Mouse (Mus musculus): ENCODE data around the gene Cpsf6. TPM values are rescaled to one million over a fixed set of nuclear protein-coding genes. Genes with fewer than 3 reads are reported as not detected.

Cpsf6 gene
- total RNA-seq, 1 experiment from 2014 or later: 126 TPM

GRCm38 (mm10) chr10:117380721-117381570 is 1.1 kb upstream of the Cpsf6 start:
- ATAC-seq (replicated peaks in 1 of 2; ENCODE audit: insufficient read depth in 1 of 2, low FRiP score in 2 of 2, low TSS enrichment in 1 of 2, low read depth in 1 of 2, poor library complexity in 2 of 2, severe bottlenecking in 2 of 2): no peak

DNA sequence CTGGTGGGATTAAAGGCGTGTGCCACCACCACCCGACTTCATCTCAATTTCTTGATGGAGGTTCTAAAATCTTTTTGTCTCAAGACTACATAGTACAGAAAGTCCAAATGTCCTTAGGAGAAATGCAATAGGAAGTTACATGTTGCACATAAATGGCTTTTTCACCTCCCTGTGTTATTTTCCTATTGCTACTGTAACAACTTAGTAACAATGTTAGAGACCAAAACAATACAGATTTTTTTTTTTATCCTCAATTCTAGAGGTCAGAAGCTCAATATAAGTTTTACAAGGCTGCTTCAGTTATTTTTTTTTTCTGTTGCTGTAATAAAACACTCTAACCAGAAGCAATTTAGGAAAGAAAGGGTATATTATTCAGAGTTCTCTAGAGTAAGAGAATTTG is 374 bp downstream of the Cpsf6 start:
- ATAC-seq (replicated peaks in 1 of 2; ENCODE audit: insufficient read depth in 1 of 2, low FRiP score in 2 of 2, low TSS enrichment in 1 of 2, low read depth in 1 of 2, poor library complexity in 2 of 2, severe bottlenecking in 2 of 2): no peak

- no peak for ATAC-seq (replicated peaks in 1 of 2; ENCODE audit: insufficient read depth in 1 of 2, low FRiP score in 2 of 2, low TSS enrichment in 1 of 2, low read depth in 1 of 2, poor library complexity in 2 of 2, severe bottlenecking in 2 of 2)
These were observed 1.2 kb downstream of the Cpsf6 start for GRCm38 (mm10) chr10:117378642-117379041.

- ATAC-seq (replicated peaks in 1 of 2; ENCODE audit: insufficient read depth in 1 of 2, low FRiP score in 2 of 2, low TSS enrichment in 1 of 2, low read depth in 1 of 2, poor library complexity in 2 of 2, severe bottlenecking in 2 of 2): no peak
These were observed 1.6 kb downstream of the Cpsf6 start for GRCm38 (mm10) chr10:117378291-117378555.

DNA sequence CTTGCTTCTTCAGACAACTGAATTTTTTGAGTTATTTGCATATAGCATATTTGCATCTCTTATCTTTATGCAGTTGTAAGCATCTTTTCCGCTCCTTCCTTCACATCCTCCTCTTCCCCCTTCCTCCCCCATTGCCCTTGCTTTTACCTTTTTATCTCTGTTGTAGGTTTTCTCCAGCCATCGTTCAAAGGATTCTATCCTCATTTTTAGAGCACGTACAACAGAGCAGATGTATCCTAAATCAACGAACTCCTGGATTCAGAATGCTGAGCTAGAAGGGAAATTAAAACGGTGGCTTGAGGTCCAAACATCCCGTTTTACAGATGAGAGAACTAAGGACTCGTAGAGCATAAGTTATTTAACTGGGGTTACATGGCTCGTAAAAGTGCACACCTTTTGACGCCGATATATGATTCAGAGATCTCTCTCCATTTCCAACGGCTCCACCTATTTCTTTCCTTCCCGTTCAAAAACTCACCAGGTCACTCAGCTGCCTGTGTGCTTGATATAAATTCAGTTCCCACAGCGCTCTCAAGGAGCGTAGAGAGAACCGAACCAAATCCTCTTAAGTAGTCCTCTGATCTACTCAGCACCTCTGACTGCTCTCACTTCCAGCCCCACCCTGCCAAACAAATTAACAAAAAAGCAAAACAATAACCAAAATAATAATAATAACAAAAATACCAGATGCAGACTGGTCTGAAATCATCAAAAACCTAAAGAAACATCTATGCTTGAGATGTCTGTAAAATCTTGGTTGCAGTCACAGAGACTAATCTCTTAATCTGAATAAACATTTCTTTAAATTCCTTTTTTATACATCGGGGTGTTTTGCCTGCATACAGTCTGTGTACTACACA is 2.2 kb downstream of the Cpsf6 start:
- no peak for ATAC-seq (replicated peaks in 1 of 2; ENCODE audit: insufficient read depth in 1 of 2, low FRiP score in 2 of 2, low TSS enrichment in 1 of 2, low read depth in 1 of 2, poor library complexity in 2 of 2, severe bottlenecking in 2 of 2)

GRCm38 (mm10) chr10:117376580-117377189 is 3.1 kb downstream of the Cpsf6 start:
- ATAC-seq (replicated peaks in 1 of 2; ENCODE audit: insufficient read depth in 1 of 2, low FRiP score in 2 of 2, low TSS enrichment in 1 of 2, low read depth in 1 of 2, poor library complexity in 2 of 2, severe bottlenecking in 2 of 2): peak; percentile 89 to 96

GRCm38 (mm10) chr10:117375841-117376579 is 3.8 kb downstream of the Cpsf6 start:
- ATAC-seq (replicated peaks in 1 of 2; ENCODE audit: insufficient read depth in 1 of 2, low FRiP score in 2 of 2, low TSS enrichment in 1 of 2, low read depth in 1 of 2, poor library complexity in 2 of 2, severe bottlenecking in 2 of 2): peak in 1 of 2 experiments; percentile 31; a peak in 1 of 4 replicates

DNA sequence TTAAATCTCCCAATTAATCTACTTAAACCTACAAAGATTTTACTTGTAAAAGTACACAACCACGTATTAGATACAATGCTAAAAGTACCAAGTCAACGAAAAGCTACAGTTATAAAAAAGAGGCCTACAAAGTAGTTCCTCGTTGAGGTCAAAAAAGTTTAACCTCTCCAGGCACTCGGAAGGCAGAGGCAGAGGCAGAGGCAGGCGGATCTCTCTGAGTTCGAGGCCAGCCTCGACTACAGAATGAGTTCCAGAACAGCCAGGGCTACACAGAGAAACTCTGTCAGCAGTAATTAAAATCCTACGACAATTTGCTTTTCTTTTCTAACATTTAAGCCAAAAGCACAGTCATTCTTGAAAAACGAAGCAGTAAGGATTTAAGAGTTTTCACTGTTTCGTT is 4.7 kb downstream of the Cpsf6 start:
- no peak for ATAC-seq (replicated peaks in 1 of 2; ENCODE audit: insufficient read depth in 1 of 2, low FRiP score in 2 of 2, low TSS enrichment in 1 of 2, low read depth in 1 of 2, poor library complexity in 2 of 2, severe bottlenecking in 2 of 2)

DNA sequence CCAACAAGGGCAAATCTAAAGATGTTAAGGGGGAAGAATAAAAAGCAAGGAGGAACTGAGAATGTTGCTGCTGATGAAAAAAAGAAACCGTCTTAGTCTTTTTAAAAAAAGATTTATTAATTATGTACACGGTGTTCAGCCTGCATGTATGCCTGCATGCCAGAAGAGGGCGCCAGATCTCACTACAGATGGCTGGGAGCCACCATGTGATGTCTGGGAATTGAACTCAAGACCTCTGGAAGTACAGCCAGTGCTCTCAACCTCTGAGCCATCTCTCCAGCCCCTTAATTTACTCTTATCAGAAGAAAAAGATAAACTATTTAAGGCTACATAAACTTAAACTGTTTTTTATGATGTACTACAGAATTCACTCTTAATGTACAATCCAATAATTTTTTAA is 16.7 kb downstream of the Cpsf6 start:
- no peak for ATAC-seq (replicated peaks in 1 of 2; ENCODE audit: insufficient read depth in 1 of 2, low FRiP score in 2 of 2, low TSS enrichment in 1 of 2, low read depth in 1 of 2, poor library complexity in 2 of 2, severe bottlenecking in 2 of 2)

DNA sequence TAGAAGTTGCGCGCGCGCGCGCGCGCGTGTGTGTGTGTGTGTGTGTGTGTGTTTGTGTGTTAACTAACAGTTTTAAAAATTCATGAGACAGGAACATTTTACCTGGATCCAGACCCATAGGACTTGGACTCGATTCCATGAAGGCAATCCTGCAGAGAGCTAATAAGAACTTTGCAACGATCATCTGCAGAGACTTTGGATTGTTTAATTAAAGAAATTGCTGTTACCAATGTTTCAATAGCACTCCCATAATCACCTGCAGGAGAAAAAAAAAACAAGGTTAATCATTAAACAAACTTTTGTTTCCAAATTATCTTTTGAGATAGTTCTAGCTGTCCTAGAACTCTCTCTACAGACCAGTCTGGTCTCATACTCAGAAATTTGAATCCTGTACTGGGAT is 20.9 kb downstream of the Cpsf6 start:
- ATAC-seq (replicated peaks in 1 of 2; ENCODE audit: insufficient read depth in 1 of 2, low FRiP score in 2 of 2, low TSS enrichment in 1 of 2, low read depth in 1 of 2, poor library complexity in 2 of 2, severe bottlenecking in 2 of 2): no peak

GRCm38 (mm10) chr10:117343000-117343399 is 36.8 kb downstream of the Cpsf6 start:
- no peak for ATAC-seq (replicated peaks in 1 of 2; ENCODE audit: insufficient read depth in 1 of 2, low FRiP score in 2 of 2, low TSS enrichment in 1 of 2, low read depth in 1 of 2, poor library complexity in 2 of 2, severe bottlenecking in 2 of 2)

DNA sequence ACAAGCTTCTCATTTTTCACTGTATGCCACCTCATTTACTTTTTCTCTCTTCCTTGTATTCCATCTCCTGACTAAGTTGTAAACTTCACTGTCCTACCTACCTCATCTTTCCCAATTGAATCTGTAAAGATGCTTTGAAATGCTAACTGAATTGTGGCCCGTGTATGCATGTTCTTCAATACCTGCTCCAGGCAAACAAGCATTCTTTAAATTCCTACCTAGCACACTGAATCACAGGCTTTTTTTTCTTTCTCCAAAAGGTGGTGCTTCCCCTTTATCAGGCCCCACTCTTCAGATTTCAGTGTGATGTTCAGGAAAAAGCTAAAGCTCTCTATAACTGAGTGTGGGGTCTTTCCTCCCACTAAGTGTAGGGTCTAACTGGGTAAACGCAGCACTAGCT is 37.4 kb downstream of the Cpsf6 start:
- no peak for ATAC-seq (replicated peaks in 1 of 2; ENCODE audit: insufficient read depth in 1 of 2, low FRiP score in 2 of 2, low TSS enrichment in 1 of 2, low read depth in 1 of 2, poor library complexity in 2 of 2, severe bottlenecking in 2 of 2)

DNA sequence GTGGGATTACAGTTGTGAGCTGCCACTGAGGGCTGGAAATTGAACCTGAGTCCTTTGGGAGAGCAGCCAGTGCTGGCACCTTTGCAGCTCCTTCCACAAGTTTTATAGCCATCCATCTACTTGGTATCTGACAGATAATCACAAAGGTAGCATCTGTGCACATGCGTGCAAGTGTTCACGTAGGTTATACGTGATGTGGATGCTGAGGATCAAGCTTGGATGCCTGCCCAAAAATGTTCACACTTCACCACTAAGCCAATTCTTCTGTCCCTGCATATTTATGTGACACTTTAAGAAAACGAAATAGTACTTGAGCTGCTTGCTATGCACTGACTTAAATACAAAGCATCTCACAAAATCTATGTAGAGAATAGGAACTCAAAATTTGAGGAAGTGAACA is 38.8 kb downstream of the Cpsf6 start:
- ATAC-seq (replicated peaks in 1 of 2; ENCODE audit: insufficient read depth in 1 of 2, low FRiP score in 2 of 2, low TSS enrichment in 1 of 2, low read depth in 1 of 2, poor library complexity in 2 of 2, severe bottlenecking in 2 of 2): no peak

- no peak; a peak in 1 of 4 replicates for ATAC-seq (replicated peaks in 1 of 2; ENCODE audit: insufficient read depth in 1 of 2, low FRiP score in 2 of 2, low TSS enrichment in 1 of 2, low read depth in 1 of 2, poor library complexity in 2 of 2, severe bottlenecking in 2 of 2)
These were observed 40.6 kb downstream of the Cpsf6 start for GRCm38 (mm10) chr10:117339241-117339640.

DNA sequence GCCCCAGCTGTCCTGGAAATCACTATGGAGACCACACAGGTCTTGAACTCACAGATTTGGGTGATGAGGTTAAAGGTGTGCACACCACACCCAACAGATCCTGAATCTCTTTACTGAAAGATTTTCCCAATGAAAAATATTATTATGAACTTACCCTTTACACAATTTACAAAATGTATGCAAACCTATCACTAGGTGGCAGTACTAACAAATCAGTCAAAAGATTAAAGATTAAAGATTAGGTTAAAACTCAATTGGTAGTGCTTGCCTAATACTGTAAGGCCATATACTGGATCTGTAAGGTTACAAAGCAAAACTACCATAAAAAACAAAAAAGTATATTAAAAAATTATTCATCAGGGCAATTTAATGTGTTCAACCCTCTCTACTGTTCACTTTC is 41.9 kb downstream of the Cpsf6 start:
- no peak for ATAC-seq (replicated peaks in 1 of 2; ENCODE audit: insufficient read depth in 1 of 2, low FRiP score in 2 of 2, low TSS enrichment in 1 of 2, low read depth in 1 of 2, poor library complexity in 2 of 2, severe bottlenecking in 2 of 2)

DNA sequence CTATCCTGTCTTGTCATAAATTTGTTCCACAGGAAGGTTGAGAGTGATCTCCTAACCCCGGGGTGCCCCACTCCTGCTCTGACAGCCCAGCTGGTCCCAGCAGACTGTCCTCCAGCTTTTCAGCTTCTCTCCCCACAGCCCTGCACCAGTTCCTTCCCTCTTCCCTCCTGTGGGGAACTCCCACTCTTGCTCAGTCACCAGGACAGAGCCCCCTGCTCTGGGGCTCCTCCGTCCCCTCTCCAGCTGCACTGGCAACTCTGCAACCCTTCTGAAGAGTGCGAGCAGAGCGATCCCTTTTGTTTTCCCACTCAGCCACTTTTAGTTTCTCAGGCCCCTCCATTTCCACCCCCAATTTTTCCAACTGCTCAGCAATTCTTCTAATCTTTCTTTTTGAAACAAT is 44.2 kb downstream of the Cpsf6 start:
- peak; percentile 46 to 68; a peak in 3 of 4 replicates for ATAC-seq (replicated peaks in 1 of 2; ENCODE audit: insufficient read depth in 1 of 2, low FRiP score in 2 of 2, low TSS enrichment in 1 of 2, low read depth in 1 of 2, poor library complexity in 2 of 2, severe bottlenecking in 2 of 2)

DNA sequence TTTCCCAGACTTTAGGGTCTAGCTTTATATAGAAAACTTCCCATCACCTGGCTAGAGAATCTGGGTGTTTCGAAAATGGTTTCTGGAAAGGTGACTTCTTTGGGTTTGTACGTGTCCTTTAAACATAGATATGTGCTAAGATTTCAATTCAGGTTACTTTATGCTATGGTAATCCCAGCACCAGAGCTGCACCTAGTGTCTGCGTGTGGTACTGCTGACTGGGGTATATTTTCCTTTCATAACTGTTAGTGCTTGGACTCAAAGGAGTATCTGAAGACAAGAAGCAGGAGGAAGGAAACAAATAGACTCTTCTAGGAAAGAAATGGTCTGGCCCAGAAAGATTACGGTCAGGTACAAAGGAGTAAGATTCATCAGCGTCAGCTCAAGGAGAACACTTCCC is 49.3 kb downstream of the Cpsf6 start:
- ATAC-seq (replicated peaks in 1 of 2; ENCODE audit: insufficient read depth in 1 of 2, low FRiP score in 2 of 2, low TSS enrichment in 1 of 2, low read depth in 1 of 2, poor library complexity in 2 of 2, severe bottlenecking in 2 of 2): peak; percentile 87 to 93
